Mouse (Mus musculus) erythroid progenitor cell, adult 5-6 weeks (primary cell): Measurements from ENCODE around the gene Zfp239. TPM values are rescaled to one million over a fixed set of nuclear protein-coding genes. Genes with fewer than 3 reads are reported as not detected.

Source experiments
- ATAC-seq: replicated peaks from 2 replicates; pipeline ENCODE4 v1.8.0; 2016; ENCODE audit warnings: moderate number of reproducible peaks, mild to moderate bottlenecking, moderate TSS enrichment, inconsistent platforms; ENCODE audit not compliant: poor library complexity, low FRiP score, severe bottlenecking
- total RNA-seq, 2 experiments: library from RNA; stranded (forward) in 1 of 2; stranded (reverse) in 1 of 2; fragments of 150-400 nt in 1 of 2; fragments of 186-747, 209-891 nt in 1 of 2; gene quantifications; 2 replicates each; pipeline versions ENCODE4 v1.2.3 to v1.2.4; 2015 to 2017; ENCODE audit warnings: low replicate concordance in 2 of 2

Gene Zfp239
- total RNA-seq, 2 experiments from 2014 or later = 1.1 TPM; not detected in 1

GRCm38 (mm10) chr6:117874621-117875281 lies 12.9 kb downstream of the Zfp239 start:
- no peak for ATAC-seq

- peak; percentile 87 for ATAC-seq
Measured at GRCm38 (mm10) chr6:117878700-117879407, 17.0 kb downstream of the Zfp239 start.

GRCm38 (mm10) chr6:117879408-117880115 lies 17.7 kb downstream of the Zfp239 start:
- ATAC-seq = peak; percentile 87

GRCm38 (mm10) chr6:117880394-117880838 lies 18.5 kb downstream of the Zfp239 start:
- no peak for ATAC-seq

GRCm38 (mm10) chr6:117881229-117881628 lies 19.3 kb downstream of the Zfp239 start:
- ATAC-seq = no peak

GRCm38 (mm10) chr6:117881997-117882396 lies 20.1 kb downstream of the Zfp239 start:
- ATAC-seq = no peak

GRCm38 (mm10) chr6:117885943-117886342 lies 24.0 kb downstream of the Zfp239 start:
- no peak for ATAC-seq

GRCm38 (mm10) chr6:117888032-117888431 lies 26.1 kb downstream of the Zfp239 start:
- no peak for ATAC-seq

- ATAC-seq = peak; percentile 88
Measured at GRCm38 (mm10) chr6:117888642-117889096, 26.8 kb downstream of the Zfp239 start.

GRCm38 (mm10) chr6:117890257-117890656 lies 28.4 kb downstream of the Zfp239 start:
- no peak for ATAC-seq

- no peak for ATAC-seq
Measured at GRCm38 (mm10) chr6:117891369-117892160, 29.7 kb downstream of the Zfp239 start.

- no peak for ATAC-seq
Measured at GRCm38 (mm10) chr6:117892386-117892785, 30.5 kb downstream of the Zfp239 start.

- ATAC-seq = no peak
Measured at GRCm38 (mm10) chr6:117893435-117893834, 31.5 kb downstream of the Zfp239 start.

GRCm38 (mm10) chr6:117897800-117898199 lies 35.9 kb downstream of the Zfp239 start:
- no peak for ATAC-seq

GRCm38 (mm10) chr6:117900126-117901080 lies 38.5 kb downstream of the Zfp239 start, which contains the start of gene Hnrnpf:
Gene Hnrnpf (plus strand): TSS chr6:117900324.
- ATAC-seq = peak; percentile 80

GRCm38 (mm10) chr6:117901510-117902402 lies 39.9 kb downstream of the Zfp239 start:
- ATAC-seq = no peak

GRCm38 (mm10) chr6:117902556-117902955 lies 40.7 kb downstream of the Zfp239 start:
- no peak for ATAC-seq

GRCm38 (mm10) chr6:117903836-117904235 lies 41.9 kb downstream of the Zfp239 start:
- ATAC-seq = no peak
